Mouse (Mus musculus) c-Kit-positive CD71-negative TER-119-negative erythroid progenitor cells, embryonic 14.5 days (primary cell): ENCODE data around the gene Itgb1bp1.

Experiments
- DNase-seq: peaks from one replicate; pipeline ENCODE4 v3.0.0-alpha.2; 2013; ENCODE audit warnings: low read depth

The Itgb1bp1 gene

GRCm38 (mm10) chr12:21286243-21286622, at the start of gene Itgb1bp1:
Gene Itgb1bp1, minus strand, starts transcription at chr12:21286284.
- peak; percentile 98 for DNase-seq

- no peak for DNase-seq
Observed at GRCm38 (mm10) chr12:21335869-21336268, 49.8 kb upstream of the Itgb1bp1 start.

GRCm38 (mm10) chr12:21333766-21334165, 47.7 kb upstream of the Itgb1bp1 start:
- no peak for DNase-seq

- DNase-seq: no peak
Observed at GRCm38 (mm10) chr12:21333021-21333420, 46.9 kb upstream of the Itgb1bp1 start.

- no peak for DNase-seq
Observed at GRCm38 (mm10) chr12:21331711-21332110, 45.6 kb upstream of the Itgb1bp1 start.

- no peak for DNase-seq
Observed at GRCm38 (mm10) chr12:21330961-21331576, 45.0 kb upstream of the Itgb1bp1 start.

GRCm38 (mm10) chr12:21329661-21330400, 43.7 kb upstream of the Itgb1bp1 start:
- DNase-seq: no peak

GRCm38 (mm10) chr12:21326325-21326724, 40.2 kb upstream of the Itgb1bp1 start:
- DNase-seq: no peak

- DNase-seq: no peak
Observed at GRCm38 (mm10) chr12:21325266-21325665, 39.2 kb upstream of the Itgb1bp1 start.

- no peak for DNase-seq
Observed at GRCm38 (mm10) chr12:21324101-21324500, 38.0 kb upstream of the Itgb1bp1 start.

GRCm38 (mm10) chr12:21322856-21323255, 36.8 kb upstream of the Itgb1bp1 start:
- DNase-seq: no peak

GRCm38 (mm10) chr12:21322296-21322695, 36.2 kb upstream of the Itgb1bp1 start:
- no peak for DNase-seq

- no peak for DNase-seq
Observed at GRCm38 (mm10) chr12:21321170-21321569, 35.1 kb upstream of the Itgb1bp1 start.

DNA sequence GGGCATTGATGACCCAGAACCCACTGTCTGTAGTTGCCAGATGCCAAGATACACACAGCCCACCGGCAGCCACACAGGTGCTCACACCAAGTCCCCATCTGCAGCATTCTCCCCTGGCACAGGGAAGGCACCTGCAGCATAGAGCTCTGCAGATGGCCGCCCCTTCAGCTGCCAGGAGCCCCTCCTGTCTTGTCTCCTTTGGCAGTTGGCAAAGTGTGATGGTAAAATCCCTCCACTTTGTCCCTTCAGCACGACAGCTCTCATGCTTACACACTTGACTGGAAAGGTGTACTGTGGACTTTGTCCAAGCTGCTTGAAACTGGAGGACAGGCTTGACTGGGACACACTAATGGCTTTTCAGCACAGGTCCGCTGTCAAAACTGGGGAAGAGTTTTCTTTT, 34.2 kb upstream of the Itgb1bp1 start:
- no peak for DNase-seq

DNA sequence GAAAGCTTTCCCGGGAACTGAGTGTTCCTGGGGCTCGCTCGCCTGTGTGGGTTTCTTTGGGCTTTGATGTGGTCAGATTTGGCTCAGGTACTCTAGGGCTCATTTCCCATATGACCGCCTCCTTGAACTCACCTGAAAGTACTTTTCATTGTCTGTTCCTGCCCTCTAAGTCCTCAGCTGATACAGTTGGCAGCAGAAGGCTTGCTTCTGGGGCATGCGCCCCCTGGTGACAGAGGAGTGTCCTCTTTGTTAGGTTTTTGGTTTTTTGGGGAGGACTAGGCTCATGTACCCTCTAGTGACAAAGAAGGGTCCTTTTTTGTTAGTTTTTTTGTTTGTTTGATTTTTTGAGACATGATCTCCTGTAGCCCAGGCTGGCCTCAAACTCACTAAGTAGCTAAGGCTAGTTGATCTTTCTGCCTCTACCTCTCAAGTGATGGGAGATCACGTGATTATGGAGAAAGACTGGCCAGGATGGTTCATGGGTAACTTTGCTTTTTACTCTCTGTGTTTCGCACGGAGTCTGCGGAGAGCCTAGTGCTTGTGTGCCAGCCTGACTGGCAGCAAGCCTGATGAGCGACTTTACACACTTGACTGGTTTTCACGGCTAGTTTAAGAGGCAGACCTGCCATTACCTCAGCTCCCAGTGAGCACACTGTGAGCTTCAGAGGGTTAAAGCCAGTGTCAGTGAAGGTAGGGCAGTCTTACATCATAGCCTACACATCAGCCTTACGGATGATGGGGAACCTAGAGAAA, 32.2 kb upstream of the Itgb1bp1 start:
- peak; percentile 64 for DNase-seq

- DNase-seq: no peak
Observed at GRCm38 (mm10) chr12:21316869-21317265, 30.8 kb upstream of the Itgb1bp1 start.

- peak; percentile 67 for DNase-seq
Observed at GRCm38 (mm10) chr12:21315923-21316868, 30.1 kb upstream of the Itgb1bp1 start, which contains the start of gene Iah1. Gene Iah1, plus strand, starts transcription at chr12:21316389.

DNA sequence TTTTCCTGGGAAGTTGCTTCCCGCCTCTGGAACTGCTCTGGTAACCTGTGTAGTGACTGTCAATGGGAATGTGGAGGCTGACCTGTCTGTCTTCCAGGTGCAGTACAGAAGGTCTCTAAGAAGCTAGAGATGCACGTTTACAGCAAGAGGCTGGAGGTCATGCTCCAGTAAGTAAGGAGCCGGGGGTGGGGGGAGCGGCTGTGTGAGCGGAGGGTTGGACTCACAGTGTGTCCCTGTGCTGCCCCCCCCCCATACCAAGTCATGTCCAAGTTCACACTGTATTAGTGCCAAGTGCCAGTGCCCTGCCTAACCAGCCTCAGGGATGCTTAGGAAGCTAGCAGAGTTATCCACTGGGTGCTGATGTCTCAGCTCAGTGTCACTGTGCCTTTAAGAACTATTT, 26.1 kb upstream of the Itgb1bp1 start:
- DNase-seq: no peak

GRCm38 (mm10) chr12:21306721-21307120, 20.6 kb upstream of the Itgb1bp1 start:
- no peak for DNase-seq

DNA sequence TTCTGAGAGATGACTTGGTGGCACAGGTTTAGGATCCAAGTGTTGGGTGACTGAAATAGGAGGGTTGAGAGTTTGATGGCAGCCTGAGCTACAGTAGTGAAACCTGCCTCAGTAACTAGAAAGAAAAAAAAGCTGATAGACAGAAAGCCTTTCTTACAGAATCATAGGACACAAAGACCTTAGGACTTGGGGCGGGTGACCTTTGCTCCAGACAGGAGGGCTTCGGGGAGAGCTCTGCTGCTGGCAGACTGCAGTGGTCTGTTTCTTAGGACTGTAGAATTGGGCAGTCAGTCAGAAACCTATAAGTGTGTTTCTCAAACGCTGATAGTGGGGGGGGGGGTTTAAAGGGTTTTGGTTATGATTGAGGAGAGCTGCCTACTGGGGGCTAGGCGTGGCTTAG, 19.7 kb upstream of the Itgb1bp1 start:
- no peak for DNase-seq

GRCm38 (mm10) chr12:21302361-21302783, 16.3 kb upstream of the Itgb1bp1 start:
- DNase-seq: no peak

- DNase-seq: no peak
Observed at GRCm38 (mm10) chr12:21301932-21302331, 15.8 kb upstream of the Itgb1bp1 start.
